Mouse (Mus musculus) testis, adult 2 months (tissue): ENCODE measurements around the gene Ap2a2. TPM values are rescaled to one million over a fixed set of nuclear protein-coding genes. Genes with fewer than 3 reads are reported as not detected.
A peak's percentile ranks its signal among the peaks of the same experiment; 100 is the strongest.

Source experiments
- H3K27ac ChIP-seq: fragments of 200-500 bp; 2 replicates; pipeline ENCODE4 v1.5.1; 2012; ENCODE audit warnings: low read depth, low read length; ENCODE audit not compliant: control insufficient read depth, insufficient read depth
- H3K27me3 ChIP-seq: fragments of 200-500 bp; 2 replicates; pipeline ENCODE4 v1.6.1; 2012; ENCODE audit warnings: mild to moderate bottlenecking, low read length, moderate library complexity; ENCODE audit not compliant: control insufficient read depth, insufficient read depth
- H3K36me3 ChIP-seq: fragments of 200-500 bp; 2 replicates; pipeline ENCODE4 v1.6.1; 2012; ENCODE audit warnings: mild to moderate bottlenecking, low read length; ENCODE audit not compliant: control insufficient read depth, insufficient read depth
- H3K4me1 ChIP-seq: fragments of 200-500 bp; 2 replicates; pipeline ENCODE4 v1.6.1; 2012; ENCODE audit warnings: low read length; ENCODE audit not compliant: control insufficient read depth, insufficient read depth
- H3K4me3 ChIP-seq: fragments of 200-500 bp; 2 replicates; pipeline ENCODE4 v1.5.1; 2012; ENCODE audit warnings: low read depth, mild to moderate bottlenecking, low read length, moderate library complexity, mixed read lengths; ENCODE audit not compliant: control insufficient read depth
- CTCF ChIP-seq: fragments of 200-500 bp; IDR thresholded peaks from 2 replicates; pipeline ENCODE4 v1.5.1; 2012; ENCODE audit warnings: low read depth, mild to moderate bottlenecking, inconsistent platforms, low read length, moderate library complexity; ENCODE audit not compliant: control insufficient read depth, insufficient read depth, insufficient replicate concordance
- POLR2A ChIP-seq: fragments of 200-500 bp; IDR thresholded peaks from 2 replicates; pipeline ENCODE4 v1.6.1; 2012; ENCODE audit warnings: low read depth, mild to moderate bottlenecking, inconsistent platforms, low read length, moderate library complexity; ENCODE audit not compliant: control insufficient read depth
- polyA plus RNA-seq: library from polyadenylated mRNA; depleted of rRNA; stranded (reverse); fragments of >200 nt; gene quantifications from 2 replicates; pipeline ENCODE4 v1.2.3, GENCODE M21; 2012; rRNA removed

Gene Ap2a2
- polyA plus RNA-seq: 25.4 and 26.8 TPM in 2 replicates

DNA sequence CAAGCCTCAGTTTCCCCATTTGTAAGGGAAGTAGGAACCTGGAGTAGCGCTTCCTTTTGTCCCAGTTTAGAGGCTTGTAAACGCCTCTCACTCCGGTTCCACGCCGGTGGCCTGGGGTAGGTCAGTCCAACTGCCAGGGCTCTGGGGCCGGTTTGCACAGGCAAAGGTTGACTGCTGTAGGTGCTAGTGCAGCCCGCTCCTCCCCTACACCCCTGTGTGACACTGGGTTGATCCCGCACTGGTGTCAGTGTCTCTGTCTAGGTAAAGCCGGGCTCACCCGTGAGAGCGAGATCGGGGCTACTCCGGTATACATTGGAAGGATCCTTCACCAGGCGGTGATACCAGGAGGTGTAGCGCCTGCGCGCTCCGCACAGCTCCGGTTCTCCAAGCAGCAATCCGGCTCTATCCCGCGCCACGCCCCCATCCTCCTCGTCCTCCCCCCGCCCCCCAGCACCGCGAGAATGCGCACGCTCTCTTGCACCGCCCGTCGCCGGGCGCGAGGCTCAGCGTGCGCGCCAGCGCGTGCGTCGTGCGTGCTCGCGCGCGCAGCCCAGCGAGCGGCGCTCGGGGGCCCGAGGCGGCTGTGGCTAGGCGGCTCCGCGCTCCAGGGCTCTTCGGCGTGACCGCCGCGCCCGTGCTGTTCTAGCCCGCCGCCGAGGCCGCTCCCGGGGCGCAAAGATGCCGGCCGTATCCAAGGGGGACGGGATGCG lies at the start of gene Ap2a2:
Ap2a2 (plus strand) TSS at position 492 of the 710 bp plus-strand sequence.
- H3K4me1 ChIP-seq: peaks cover 13% of the 10 kb centered on the region
- H3K27ac ChIP-seq: no peak within 1 kb of the TSS
- no peaks in the 10 kb centered on the region for H3K27me3 ChIP-seq
- H3K4me3 ChIP-seq: peak within 1 kb of the TSS; percentile 86
- no peak for TF ChIP-seq CTCF
- TF ChIP-seq POLR2A: peak; percentile 75
- H3K36me3 ChIP-seq: no peaks in the 10 kb centered on the region

GRCm38 (mm10) chr7:141517638-141518037 lies 44.3 kb upstream of the Ap2a2 start:
- no peak overlapping the region for H3K4me3 ChIP-seq
- no peak overlapping the region for H3K27ac ChIP-seq
- no peaks in the 10 kb centered on the region for H3K4me1 ChIP-seq
- TF ChIP-seq POLR2A: no peak
- TF ChIP-seq CTCF: no peak
- no peaks in the 10 kb centered on the region; the same call in 1 of the 2 replicates for H3K36me3 ChIP-seq
- no peaks in the 10 kb centered on the region for H3K27me3 ChIP-seq

GRCm38 (mm10) chr7:141518296-141518695 lies 43.7 kb upstream of the Ap2a2 start:
- H3K36me3 ChIP-seq: no peaks in the 10 kb centered on the region; the same call in 1 of the 2 replicates
- H3K4me3 ChIP-seq: no peak overlapping the region
- no peaks in the 10 kb centered on the region for H3K27me3 ChIP-seq
- no peak for TF ChIP-seq CTCF
- TF ChIP-seq POLR2A: no peak
- H3K27ac ChIP-seq: no peak overlapping the region
- no peaks in the 10 kb centered on the region for H3K4me1 ChIP-seq

DNA sequence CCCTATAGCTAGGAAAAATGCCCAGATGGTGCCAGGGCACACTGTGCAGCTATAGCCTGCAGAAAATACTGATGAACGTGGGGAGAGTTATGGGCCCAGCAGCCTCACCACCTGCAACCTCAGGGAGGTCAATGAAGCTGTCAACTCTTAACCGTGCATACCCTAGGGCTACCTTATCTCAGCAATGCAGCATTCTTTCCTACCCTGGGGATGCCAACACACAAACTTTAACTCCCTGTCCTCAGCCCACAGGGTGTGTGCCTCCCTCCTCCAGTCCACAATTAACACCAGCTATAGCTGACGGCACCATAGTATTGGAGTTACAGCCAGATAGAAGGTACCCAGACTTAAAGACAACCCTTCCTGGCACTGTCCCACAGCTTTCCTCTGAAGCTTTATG lies 43.0 kb upstream of the Ap2a2 start:
- Histone ChIP-seq H3K4me1 (no peaks in the 10 kb centered on the region), H3K27me3 (no peaks in the 10 kb centered on the region), H3K4me3 (no peak overlapping the region), H3K27ac (no peak overlapping the region), H3K36me3 (no peaks in the 10 kb centered on the region)
- no peak for TF ChIP-seq POLR2A
- TF ChIP-seq CTCF: no peak

GRCm38 (mm10) chr7:141519795-141520194 lies 42.2 kb upstream of the Ap2a2 start:
- Histone ChIP-seq H3K4me1 (no peaks in the 10 kb centered on the region), H3K27ac (no peak overlapping the region), H3K4me3 (no peak overlapping the region), H3K36me3 (no peaks in the 10 kb centered on the region), H3K27me3 (no peaks in the 10 kb centered on the region)
- TF ChIP-seq POLR2A (no peak), CTCF (no peak)

DNA sequence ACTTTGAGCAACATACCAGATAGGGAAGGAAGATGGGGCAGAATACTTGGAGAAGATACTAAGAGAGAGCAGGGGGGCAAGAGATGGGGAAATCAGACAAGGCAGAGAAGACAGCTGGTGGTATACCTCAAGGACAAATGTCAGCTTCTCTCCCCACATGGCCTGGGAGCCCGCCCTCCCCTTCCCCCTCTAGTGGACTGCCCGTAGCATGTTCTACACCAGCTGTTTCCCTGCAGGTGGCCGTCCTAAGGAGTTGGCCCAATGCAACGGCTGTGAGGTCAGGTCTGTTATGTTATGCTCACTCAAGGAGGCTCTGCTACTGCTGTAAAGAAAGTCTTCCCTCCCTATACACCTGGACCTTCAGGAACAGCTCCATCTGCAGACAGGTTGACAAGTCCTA lies 39.0 kb upstream of the Ap2a2 start:
- H3K4me1 ChIP-seq: no peaks in the 10 kb centered on the region
- TF ChIP-seq POLR2A (no peak), CTCF (no peak)
- H3K27ac ChIP-seq: no peak overlapping the region
- H3K27me3 ChIP-seq: no peaks in the 10 kb centered on the region
- H3K4me3 ChIP-seq: no peak overlapping the region
- H3K36me3 ChIP-seq: no peaks in the 10 kb centered on the region; the same call in 1 of the 2 replicates

GRCm38 (mm10) chr7:141524271-141524670 lies 37.7 kb upstream of the Ap2a2 start:
- no peaks in the 10 kb centered on the region for H3K4me1 ChIP-seq
- TF ChIP-seq POLR2A (no peak), CTCF (no peak)
- no peak overlapping the region for H3K27ac ChIP-seq
- no peaks in the 10 kb centered on the region for H3K27me3 ChIP-seq
- H3K4me3 ChIP-seq: no peak overlapping the region
- H3K36me3 ChIP-seq: peaks cover 2% of the 10 kb centered on the region; the same call in 1 of the 2 replicates

DNA sequence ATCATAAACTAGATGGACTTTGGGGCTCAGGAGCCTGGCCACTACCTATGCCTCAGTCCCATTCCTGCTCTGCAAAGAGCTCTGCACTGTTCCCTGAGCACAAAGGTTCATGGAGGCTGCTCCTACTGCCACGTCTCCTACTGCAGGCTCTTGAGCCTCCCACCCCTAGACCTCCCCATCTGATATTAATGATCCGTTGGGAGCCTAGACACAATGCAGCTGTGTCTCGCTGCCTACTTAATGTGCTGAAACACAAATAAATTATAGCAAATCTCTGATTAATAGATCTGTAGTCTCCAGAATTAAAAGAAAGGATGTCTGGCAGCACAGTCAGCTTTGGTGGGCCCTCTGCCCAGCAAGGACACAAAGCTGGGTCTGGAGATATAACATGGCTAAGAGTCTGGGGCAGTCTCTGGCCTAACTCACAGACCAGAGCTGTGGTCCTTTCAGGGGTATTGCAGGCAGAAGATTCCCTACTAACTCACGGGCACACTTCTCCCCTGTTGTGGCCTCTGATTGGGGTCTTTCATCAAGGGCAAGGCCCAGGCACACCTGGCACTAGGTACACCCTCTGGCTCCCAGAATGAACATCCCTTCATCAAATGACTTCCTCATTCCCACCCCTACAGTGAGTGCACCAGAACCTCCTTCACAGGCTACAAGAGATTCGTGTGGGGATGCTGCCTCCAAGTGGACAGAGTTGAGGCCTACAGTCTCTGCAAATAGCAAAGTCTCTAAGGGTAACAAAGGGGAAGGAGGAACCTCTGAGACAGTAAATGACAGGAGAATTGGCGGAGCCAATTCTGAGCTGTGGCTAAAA lies 37.0 kb upstream of the Ap2a2 start:
- Histone ChIP-seq H3K4me3 (no peak overlapping the region), H3K36me3 (peaks cover 2% of the 10 kb centered on the region; the same call in 1 of the 2 replicates), H3K27ac (no peak overlapping the region), H3K4me1 (no peaks in the 10 kb centered on the region), H3K27me3 (no peaks in the 10 kb centered on the region)
- TF ChIP-seq POLR2A (no peak), CTCF (peak; percentile 44; the same call in 1 of the 2 replicates)
